Mouse (Mus musculus) lung, postnatal 0 days (tissue): Measurements from ENCODE around the gene Tfr2. TPM values are rescaled to one million over a fixed set of nuclear protein-coding genes. Genes with fewer than 3 reads are reported as not detected.

ENCODE experiments used
- ATAC-seq: fragments of 200-750 bp; cut with Nextera tagmentation; 2 replicates; pipeline ENCODE4 v1.8.0; 2017; ENCODE audit warnings: moderate library complexity
- DNase-seq: peaks from one replicate; pipeline ENCODE4 v3.0.0-alpha.2; 2016; ENCODE audit warnings: low spot score
- H3K27ac ChIP-seq: fragments of 300-500 bp; sonication (generic); 2 replicates; pipeline ENCODE4 v1.5.1; 2014; ENCODE audit warnings: antibody characterized with exemption, mild to moderate bottlenecking, low read length, mixed read lengths
- H3K27me3 ChIP-seq: fragments of 300-500 bp; sonication (generic); replicated peaks from 2 replicates; pipeline ENCODE4 v1.6.1; 2014; ENCODE audit warnings: low read length, mixed read lengths; ENCODE audit not compliant: insufficient read depth
- H3K36me3 ChIP-seq: fragments of 300-500 bp; sonication (generic); 2 replicates; pipeline ENCODE4 v1.6.1; 2014; ENCODE audit warnings: low read length, mixed read lengths; ENCODE audit not compliant: insufficient read depth
- H3K4me1 ChIP-seq: fragments of 300-500 bp; sonication (generic); 2 replicates; pipeline ENCODE4 v1.6.1; 2014; ENCODE audit warnings: antibody characterized with exemption, low read depth, low read length, mixed read lengths; ENCODE audit not compliant: insufficient read depth
- H3K4me2 ChIP-seq: fragments of 300-500 bp; sonication (generic); replicated peaks from 2 replicates; pipeline ENCODE4 v1.6.1; 2014; ENCODE audit warnings: low read depth, mild to moderate bottlenecking, low read length, moderate library complexity, mixed read lengths
- H3K4me3 ChIP-seq: fragments of 300-500 bp; sonication (generic); 2 replicates; pipeline ENCODE4 v1.5.1; 2014; ENCODE audit warnings: low read depth, low read length
- H3K9ac ChIP-seq: fragments of 300-500 bp; sonication (generic); replicated peaks from 2 replicates; pipeline ENCODE4 v1.6.1; 2014; ENCODE audit warnings: low read depth, mild to moderate bottlenecking
- H3K9me3 ChIP-seq: fragments of 300-500 bp; sonication (generic); 2 replicates; pipeline ENCODE4 v1.6.1; 2016; ENCODE audit warnings: low read length, mixed read lengths
- CTCF ChIP-seq: IDR thresholded peaks from 2 replicates; pipeline ENCODE4 v1.5.1; 2016; ENCODE audit warnings: antibody characterized with exemption, mild to moderate bottlenecking
- EP300 ChIP-seq: IDR thresholded peaks from 2 replicates; pipeline ENCODE4 v1.6.1; 2016; ENCODE audit warnings: antibody characterized with exemption, mild to moderate bottlenecking, control low read depth
- WGBS: fragments of 180-500 bp; shearing (Covaris S2); extraction: QIAGEN DNeasy Blood & Tissue Kit; methylation state at CpG from one replicate; pipeline ENCODE4 v1.1.7; 2014; 5-methylcytosine and 5-hydroxymethylcytosine counted together
- microRNA-seq: library from miRNA; unstranded; fragments of <30 nt; microRNA quantifications from one replicate; pipeline ENCODE4, GENCODE M21; 2016
- polyA plus RNA-seq: library from polyadenylated mRNA; unstranded; fragments of >200 nt; fragmentation: Nextera tagmentation; extraction: Ambion mirVana; gene quantifications from 2 replicates; pipeline ENCODE4 v1.2.1, GENCODE M21; 2015

Tfr2 gene
- polyA plus RNA-seq, 1 experiment from 2014 or later: 0.33 TPM

GRCm38 (mm10) chr5:137629306-137629721 is 59.7 kb downstream of the Tfr2 start:
- WGBS: under 1% methylated on average over 21 of the region's 23 CpGs
- DNase-seq (peak; percentile 90), ATAC-seq (peak; percentile 27)
- Histone ChIP-seq H3K4me1 (peaks cover 36% of the 10 kb centered on the region), H3K4me2 (peak overlapping the region; percentile 70), H3K9me3 (no peaks in the 10 kb centered on the region), H3K9ac (peak overlapping the region; percentile 73), H3K27me3 (no peaks in the 10 kb centered on the region), H3K27ac (peak overlapping the region; percentile 98), H3K36me3 (no peaks in the 10 kb centered on the region; the same call in 1 of the 2 replicates), H3K4me3 (peak overlapping the region; percentile 89)
- TF ChIP-seq CTCF: no peak
- no peak; the same call in 1 of the 2 replicates for TF ChIP-seq EP300

GRCm38 (mm10) chr5:137629906-137630545 is 60.4 kb downstream of the Tfr2 start:
- no peaks in the 10 kb centered on the region for H3K27me3 ChIP-seq
- ATAC-seq (peak; percentile 42), DNase-seq (peak; percentile 92)
- peak overlapping the region; percentile 89 for H3K4me3 ChIP-seq
- 16% methylated on average over 6 of the region's 6 CpGs for WGBS
- peaks cover under 1% of the 10 kb centered on the region; the same call in 1 of the 2 replicates for H3K36me3 ChIP-seq
- H3K27ac ChIP-seq: peak overlapping the region; percentile 98
- peak overlapping the region; percentile 70 for H3K4me2 ChIP-seq
- TF ChIP-seq EP300 (no peak; the same call in 1 of the 2 replicates), CTCF (no peak)
- H3K9ac ChIP-seq: peak overlapping the region; percentile 73
- peaks cover 36% of the 10 kb centered on the region for H3K4me1 ChIP-seq
- no peaks in the 10 kb centered on the region for H3K9me3 ChIP-seq

GRCm38 (mm10) chr5:137630602-137631001 is 61.0 kb downstream of the Tfr2 start:
- WGBS: 6% methylated on average over 3 of the region's 3 CpGs
- peaks cover 5% of the 10 kb centered on the region; the same call in 1 of the 2 replicates for H3K36me3 ChIP-seq
- H3K9me3 ChIP-seq: no peaks in the 10 kb centered on the region
- peak overlapping the region; percentile 98 for H3K27ac ChIP-seq
- TF ChIP-seq CTCF (no peak), EP300 (0 out of 2 replicates have a peak, but pooled peaks have one; percentile 43)
- ATAC-seq (peak; percentile 19), DNase-seq (peak; percentile 91)
- H3K4me3 ChIP-seq: peak overlapping the region; percentile 89; the same call in 1 of the 2 replicates
- peak overlapping the region; percentile 70 for H3K4me2 ChIP-seq
- peak overlapping the region; percentile 73 for H3K9ac ChIP-seq
- peaks cover 36% of the 10 kb centered on the region for H3K4me1 ChIP-seq
- H3K27me3 ChIP-seq: no peaks in the 10 kb centered on the region

- WGBS: 28% methylated on average over 9 of the region's 9 CpGs
- H3K4me3 ChIP-seq: peak overlapping the region; percentile 89
- H3K9ac ChIP-seq: peak overlapping the region; percentile 73
- ATAC-seq: no peak
- H3K9me3 ChIP-seq: no peaks in the 10 kb centered on the region
- DNase-seq: peak; percentile 64
- peaks cover 36% of the 10 kb centered on the region for H3K4me1 ChIP-seq
- H3K36me3 ChIP-seq: peaks cover 5% of the 10 kb centered on the region; the same call in 1 of the 2 replicates
- peak overlapping the region; percentile 98 for H3K27ac ChIP-seq
- peak overlapping the region; percentile 70 for H3K4me2 ChIP-seq
- no peaks in the 10 kb centered on the region for H3K27me3 ChIP-seq
- no peak for TF ChIP-seq EP300
Observed at GRCm38 (mm10) chr5:137631171-137631570, 61.5 kb downstream of the Tfr2 start.

GRCm38 (mm10) chr5:137631591-137631990 is 62.0 kb downstream of the Tfr2 start:
- TF ChIP-seq CTCF (no peak), EP300 (no peak)
- H3K4me2 ChIP-seq: peak overlapping the region; percentile 70
- H3K27me3 ChIP-seq: no peaks in the 10 kb centered on the region
- ATAC-seq: no peak
- H3K36me3 ChIP-seq: peaks cover 7% of the 10 kb centered on the region
- no peaks in the 10 kb centered on the region for H3K9me3 ChIP-seq
- H3K27ac ChIP-seq: peak overlapping the region; percentile 98
- peak overlapping the region; percentile 42; the same call in 1 of the 2 replicates for H3K9ac ChIP-seq
- peak overlapping the region; percentile 89; the same call in 1 of the 2 replicates for H3K4me3 ChIP-seq
- no peak for DNase-seq
- H3K4me1 ChIP-seq: peaks cover 36% of the 10 kb centered on the region
- 32% methylated on average over 4 of the region's 4 CpGs for WGBS

- peak; percentile 77 for DNase-seq
- Histone ChIP-seq H3K4me2 (no peak overlapping the region), H3K9me3 (no peaks in the 10 kb centered on the region), H3K27me3 (no peaks in the 10 kb centered on the region), H3K9ac (no peak overlapping the region), H3K27ac (peak overlapping the region; percentile 72), H3K4me1 (peaks cover 32% of the 10 kb centered on the region), H3K4me3 (no peak overlapping the region), H3K36me3 (peaks cover 26% of the 10 kb centered on the region)
- WGBS: 50% methylated on average over 12 of the region's 12 CpGs
- no peak for TF ChIP-seq CTCF
- TF ChIP-seq EP300: peak; percentile 16; the same call in 1 of the 2 replicates
- ATAC-seq: no peak
Observed at GRCm38 (mm10) chr5:137633397-137634084, 63.9 kb downstream of the Tfr2 start.

Small RNA genes within 50 kb of the gene (microRNA-seq; reads per million reads assigned to microRNA genes)
- 1.2 reads per million for gene Mir6418

Other genes with a start within 250 kb of the Tfr2 start
- gene Slc12a9, start 236.2 kb upstream of the Tfr2 start, polyA plus RNA-seq: 8.2 TPM in 2 replicates
- gene Ephb4, start 219.7 kb upstream of the Tfr2 start, polyA plus RNA-seq: 30.9 and 33.2 TPM in 2 replicates
- 0.11 TPM in 2 replicates for gene Zan, start 92.8 kb upstream of the Tfr2 start, polyA plus RNA-seq
- gene Pop7, start 67.3 kb upstream of the Tfr2 start, polyA plus RNA-seq: 37.8 and 38.7 TPM in 2 replicates
- gene Gigyf1, start 51.3 kb upstream of the Tfr2 start, polyA plus RNA-seq: 10.6 and 12.4 TPM in 2 replicates
- not detected in 2 replicates for gene Epo, start 36.6 kb upstream of the Tfr2 start, polyA plus RNA-seq
- 507 and 513 TPM in 2 replicates for gene Gnb2, start 36.3 kb upstream of the Tfr2 start, polyA plus RNA-seq
- gene Actl6b, start 16.3 kb upstream of the Tfr2 start, polyA plus RNA-seq: 0.15 TPM in 1 of 2 replicates, not detected in the other
- 32.1 and 33.7 TPM in 2 replicates for gene Mospd3, start 31.2 kb downstream of the Tfr2 start, polyA plus RNA-seq
- 86.6 and 101 TPM in 2 replicates for gene Pcolce, start 43.9 kb downstream of the Tfr2 start, polyA plus RNA-seq
- gene Fbxo24, start 59.2 kb downstream of the Tfr2 start, polyA plus RNA-seq: 0.19 and 0.51 TPM in 2 replicates
- gene Lrch4, start 59.3 kb downstream of the Tfr2 start, polyA plus RNA-seq: 47.4 and 50.7 TPM in 2 replicates
- 11.6 and 12.3 TPM in 2 replicates for gene Gm20605, start 59.3 kb downstream of the Tfr2 start, polyA plus RNA-seq
- 12.3 and 13.2 TPM in 2 replicates for gene Sap25, start 71.5 kb downstream of the Tfr2 start, polyA plus RNA-seq
- gene Irs3, start 75.9 kb downstream of the Tfr2 start, polyA plus RNA-seq: 0.80 and 0.96 TPM in 2 replicates
- 14.2 and 14.9 TPM in 2 replicates for gene Agfg2, start 114.9 kb downstream of the Tfr2 start, polyA plus RNA-seq
- gene Nyap1, start 171.8 kb downstream of the Tfr2 start, polyA plus RNA-seq: 0.51 and 0.65 TPM in 2 replicates
- 119 and 129 TPM in 2 replicates for gene Tsc22d4, start 175.9 kb downstream of the Tfr2 start, polyA plus RNA-seq
- gene Ppp1r35, start 209.0 kb downstream of the Tfr2 start, polyA plus RNA-seq: 28.8 and 29.8 TPM in 2 replicates
- gene Mepce, start 217.8 kb downstream of the Tfr2 start, polyA plus RNA-seq: 12.2 and 13.7 TPM in 2 replicates
- gene Zcwpw1, start 218.0 kb downstream of the Tfr2 start, polyA plus RNA-seq: 2.4 and 4.3 TPM in 2 replicates